Mouse (Mus musculus) adrenal gland, postnatal 25 days (tissue): ENCODE results near the gene Vamp5. TPM values are rescaled to one million over a fixed set of nuclear protein-coding genes. Genes with fewer than 3 reads are reported as not detected.

Experiments
- DNase-seq: peaks from one replicate; pipeline ENCODE4 v3.0.0; 2021; ENCODE audit warnings: mixed read lengths
- long read RNA-seq: library from polyadenylated mRNA; stranded (forward); transcript quantifications from one replicate; pipeline ENCODE4 v2.0.0, GENCODE M21; 2021
- total RNA-seq: library from RNA; stranded (reverse); gene quantifications from 2 replicates; pipeline ENCODE4 v1.2.3, GENCODE M21; 2021

Vamp5 gene
- total RNA-seq: 35.2 and 51.8 TPM in 2 replicates
- long read RNA-seq, transcript Vamp5-202 (3 exons, 623 nt): major isoform, 16 of 23 reads
- long read RNA-seq, partial matches to known transcripts: 0 of 23 reads
- long read RNA-seq, other reads (novel, unspliced or antisense): 6 of 23 reads

GRCm38 (mm10) chr6:72380131-72380770 lies at the start of gene Vamp5:
TSS of gene Vamp5 (minus strand) at chr6:72380468.
- peak; percentile 87 for DNase-seq

- no peak for DNase-seq
Observed at GRCm38 (mm10) chr6:72429061-72429842, 49.0 kb upstream of the Vamp5 start.

GRCm38 (mm10) chr6:72428036-72428435 lies 47.8 kb upstream of the Vamp5 start:
- DNase-seq: peak; percentile 79

GRCm38 (mm10) chr6:72425646-72426045 lies 45.4 kb upstream of the Vamp5 start:
- DNase-seq: no peak

- DNase-seq: no peak
Observed at GRCm38 (mm10) chr6:72420901-72421300, 40.6 kb upstream of the Vamp5 start.

GRCm38 (mm10) chr6:72419806-72420205 lies 39.5 kb upstream of the Vamp5 start:
- DNase-seq: no peak

GRCm38 (mm10) chr6:72418279-72418678 lies 38.0 kb upstream of the Vamp5 start:
- DNase-seq: no peak

GRCm38 (mm10) chr6:72415964-72416772 lies 35.9 kb upstream of the Vamp5 start:
- DNase-seq: no peak

GRCm38 (mm10) chr6:72415181-72415580 lies 34.9 kb upstream of the Vamp5 start:
- no peak for DNase-seq

- DNase-seq: peak; percentile 95
Observed at GRCm38 (mm10) chr6:72414076-72414756, 33.9 kb upstream of the Vamp5 start, which contains the start of gene Ggcx. TSS of gene Ggcx (plus strand) at chr6:72414308.

- no peak for DNase-seq
Observed at GRCm38 (mm10) chr6:72410518-72410917, 30.2 kb upstream of the Vamp5 start.

- DNase-seq: no peak
Observed at GRCm38 (mm10) chr6:72410003-72410402, 29.7 kb upstream of the Vamp5 start.

GRCm38 (mm10) chr6:72409567-72409966 lies 29.3 kb upstream of the Vamp5 start:
- DNase-seq: peak; percentile 64

GRCm38 (mm10) chr6:72407119-72407518 lies 26.9 kb upstream of the Vamp5 start:
- peak; percentile 81 for DNase-seq

GRCm38 (mm10) chr6:72405356-72405755 lies 25.1 kb upstream of the Vamp5 start:
- DNase-seq: no peak

- peak; percentile 67 for DNase-seq
Observed at GRCm38 (mm10) chr6:72401875-72402274, 21.6 kb upstream of the Vamp5 start.

GRCm38 (mm10) chr6:72399967-72400366 lies 19.7 kb upstream of the Vamp5 start:
- no peak for DNase-seq

- DNase-seq: no peak
Observed at GRCm38 (mm10) chr6:72396837-72397251, 16.6 kb upstream of the Vamp5 start.

GRCm38 (mm10) chr6:72392341-72392740 lies 12.1 kb upstream of the Vamp5 start:
- DNase-seq: no peak

- peak; percentile 63 for DNase-seq
Observed at GRCm38 (mm10) chr6:72390795-72391521, 10.7 kb upstream of the Vamp5 start.
